ENCODE assay signal across 29 mouse cellular contexts in genomic region chr15:10864004-10864775, GRCm38 (mm10).
DNase-seq lines count a peak whose midpoint lies in the region; ATAC-seq and TF ChIP-seq lines count a peak whose summit lies in the region.
"Had no signal": no experiment of that assay in that cellular context is flagged by ENCODE, and none has a peak within 500 bp of the region (broad histone marks: within the 10 kb centered on the region; RNA-seq: fewer than 3 reads in every experiment).

No protein-coding gene starts in this region.

- H3ac ChIP-seq in C2C12 (ENCODE audit: control insufficient read depth, insufficient read length, low read depth), result no peak overlapping the region

- CTCF ChIA-PET in Patski (lab: Charles Lee), result interaction anchor here (0.8 to 1.8 kb wide), 4 partner anchors 9 to 36 kb away, joined by 3 to 4 read pairs (median 3); no protein-coding TSS in a partner anchor

- H3K4me2 ChIP-seq in lung, embryonic 16.5 days (ENCODE audit: low read depth, low read length), result no peak overlapping the region
- H3K4me2 ChIP-seq in limb, embryonic 14.5 days (replicated peaks; ENCODE audit: low read depth, low read length, severe bottlenecking), result no peak overlapping the region
- H3K4me2 ChIP-seq: embryonic facial prominence, embryonic 15.5 days; forebrain, embryonic 13.5 days; heart, embryonic 11.5 days; hindbrain, embryonic 12.5 days; intestine, embryonic 15.5 days; liver, embryonic 15.5 days; midbrain, embryonic 12.5 days; stomach, embryonic 15.5 days had no signal

- TF ChIP-seq CTCF in C2C12 (IDR thresholded peaks at IDR 0.05; ENCODE audit: control insufficient read depth, insufficient read depth, insufficient read length) (no peak), Patski (IDR thresholded peaks at IDR 0.05) (no peak)

- 60% methylated on average over 7 of the region's 7 CpGs for WGBS in lung, embryonic 16.5 days
- 56% methylated on average over 7 of the region's 7 CpGs for WGBS in limb, embryonic 14.5 days

- H3K27me3 ChIP-seq in lung, embryonic 16.5 days (ENCODE audit: control insufficient read depth, insufficient read depth, low read depth, low read length), result no peaks in the 10 kb centered on the region
- H3K27me3 ChIP-seq in C2C12 (ENCODE audit: control insufficient read depth, insufficient read depth, insufficient read length) (no peaks in the 10 kb centered on the region), Patski (no peaks in the 10 kb centered on the region)
- no peaks in the 10 kb centered on the region for H3K27me3 ChIP-seq in limb, embryonic 14.5 days (ENCODE audit: control insufficient read depth, insufficient read depth, low read length)
- H3K27me3 ChIP-seq: embryonic facial prominence, embryonic 15.5 days; forebrain, embryonic 13.5 days; hindbrain, embryonic 12.5 days; intestine, embryonic 15.5 days; liver, embryonic 15.5 days; midbrain, embryonic 12.5 days; stomach, embryonic 15.5 days had no signal

- peak overlapping the region; percentile 42; the same call in 1 of the 2 replicates for H3K27ac ChIP-seq in lung, embryonic 16.5 days (ENCODE audit: low read length)
- H3K27ac ChIP-seq in limb, embryonic 14.5 days (replicated peaks; ENCODE audit: low read depth, low read length), result peak overlapping the region; percentile 50; the same call in 1 of the 2 replicates
- H3K27ac ChIP-seq: embryonic facial prominence, embryonic 15.5 days; forebrain, embryonic 13.5 days; hindbrain, embryonic 12.5 days; hindbrain, postnatal 0 days; intestine, embryonic 15.5 days; left cerebral cortex, adult 2 months; liver, embryonic 15.5 days; midbrain, embryonic 12.5 days; stomach, embryonic 15.5 days had no signal

- POLR2A ChIA-PET in Patski (lab: Charles Lee), result no interaction called here

- no peaks in the 10 kb centered on the region for H3K36me3 ChIP-seq in lung, embryonic 16.5 days (ENCODE audit: control insufficient read depth, insufficient read depth, low read length)
- H3K36me3 ChIP-seq in C2C12 (ENCODE audit: control insufficient read depth, insufficient read depth), result no peaks in the 10 kb centered on the region
- no peaks in the 10 kb centered on the region for H3K36me3 ChIP-seq in limb, embryonic 14.5 days (ENCODE audit: control insufficient read depth, insufficient read depth, low read length)
- H3K36me3 ChIP-seq: embryonic facial prominence, embryonic 15.5 days; hindbrain, embryonic 12.5 days; intestine, embryonic 15.5 days; liver, embryonic 15.5 days; midbrain, embryonic 12.5 days; stomach, embryonic 15.5 days had no signal

- no peak overlapping the region for H3K9ac ChIP-seq in lung, embryonic 16.5 days (ENCODE audit: low read length)
- H3K9ac ChIP-seq in limb, embryonic 14.5 days (ENCODE audit: low read depth, low read length, severe bottlenecking), result no peak overlapping the region
- H3K9ac ChIP-seq: embryonic facial prominence, embryonic 15.5 days; forebrain, embryonic 13.5 days; hindbrain, embryonic 12.5 days; intestine, embryonic 15.5 days; liver, embryonic 15.5 days; midbrain, embryonic 12.5 days; stomach, embryonic 15.5 days had no signal

- peaks cover 23% of the 10 kb centered on the region for H3K4me1 ChIP-seq in lung, embryonic 16.5 days (replicated peaks; ENCODE audit: control insufficient read depth, insufficient read depth, low read length)
- peaks cover 25% of the 10 kb centered on the region for H3K4me1 ChIP-seq in limb, embryonic 14.5 days (ENCODE audit: control insufficient read depth, insufficient read depth, low read length)
- H3K4me1 ChIP-seq: forebrain, embryonic 13.5 days; intestine, embryonic 15.5 days; midbrain, embryonic 12.5 days; stomach, embryonic 15.5 days had no signal

- in situ Hi-C loops in Patski (cut with MboI; ENCODE audit: low pct_unique_long_range_greater_than_20kb), result no loop called here

- no peaks in the 10 kb centered on the region for H3K79me3 ChIP-seq in C2C12 (ENCODE audit: low read depth)

- DNase-seq in lung, adult 18-20 months, result no peak
- DNase-seq in Patski (ENCODE audit: low read depth, low spot score), result peak; percentile 17
- peak; percentile 82 for DNase-seq in limb, embryonic 14.5 days (ENCODE audit: low spot score)
- no peak for DNase-seq in thymus, postnatal 36 days
- DNase-seq in cerebellum, postnatal 25 days, result no peak
- no peak for DNase-seq in heart, adult 11 months
- DNase-seq: adrenal gland, adult 8-10 months; cerebellum, adult 11 months; cerebellum, adult 9-10 months; gastrocnemius, postnatal 25 days; heart, postnatal 36 days; kidney, adult 8-10 months; kidney, postnatal 14 days; retina, postnatal 1 day; right cerebral cortex, postnatal 14 days had no signal

- TF ChIP-seq POLR2A in limb, embryonic 14.5 days (IDR thresholded peaks at IDR 0.05; ENCODE audit: borderline replicate concordance, extremely low read depth, insufficient read depth, insufficient read length), result no peak

- no peaks in the 10 kb centered on the region for H3K9me3 ChIP-seq in lung, embryonic 16.5 days (ENCODE audit: control insufficient read depth, low read length)
- H3K9me3 ChIP-seq in limb, embryonic 14.5 days (ENCODE audit: control insufficient read depth, low read length), result no peaks in the 10 kb centered on the region
- H3K9me3 ChIP-seq: embryonic facial prominence, embryonic 15.5 days; forebrain, embryonic 13.5 days; hindbrain, embryonic 12.5 days; intestine, embryonic 15.5 days; liver, embryonic 15.5 days; megakaryocyte, embryonic 14.5 days; midbrain, embryonic 12.5 days; stomach, embryonic 15.5 days had no signal

- H3K79me2 ChIP-seq in C2C12 (ENCODE audit: control insufficient read depth, insufficient read depth), result no peaks in the 10 kb centered on the region

- ATAC-seq in lung, embryonic 16.5 days (ENCODE audit: low read depth), result no peak
- ATAC-seq in Patski, result peak; percentile 62
- ATAC-seq in limb, embryonic 14.5 days (ENCODE audit: low FRiP score, low read depth), result peak; percentile 54
- ATAC-seq: activated CD4-positive, CD25-positive, alpha-beta regulatory T cell, adult 4 months; forebrain, embryonic 13.5 days; hindbrain, postnatal 0 days; intestine, embryonic 15.5 days had no signal

- no peak overlapping the region for H3K4me3 ChIP-seq in lung, embryonic 16.5 days (ENCODE audit: low read length)
- no peak overlapping the region for H3K4me3 ChIP-seq in C2C12 (ENCODE audit: insufficient read depth, poor library complexity, severe bottlenecking)
- no peak overlapping the region for H3K4me3 ChIP-seq in limb, embryonic 14.5 days (replicated peaks; ENCODE audit: low read length)
- H3K4me3 ChIP-seq: embryonic facial prominence, embryonic 15.5 days; forebrain, embryonic 13.5 days; hindbrain, embryonic 12.5 days; intestine, embryonic 15.5 days; left cerebral cortex, adult 2 months; liver, embryonic 15.5 days; megakaryocyte, embryonic 14.5 days; midbrain, embryonic 12.5 days; stomach, embryonic 15.5 days had no signal

TF ChIP-seq in C2C12, 6 proteins besides CTCF, POLR2A, EP300 and RAD21:
- TF ChIP-seq MYOG (IDR thresholded peaks at IDR 0.05; ENCODE audit: control insufficient read depth, extremely low read depth, insufficient read length) (no peak), CEBPB (IDR thresholded peaks at IDR 0.05; ENCODE audit: low read depth) (no peak), MAX (IDR thresholded peaks at IDR 0.05) (no peak), USF1 (IDR thresholded peaks at IDR 0.05; ENCODE audit: low read depth) (peak; percentile 36), MYOD1 (IDR thresholded peaks at IDR 0.05; ENCODE audit: control insufficient read depth, insufficient read length, low read depth) (peak; percentile 27), FOSL1 (IDR thresholded peaks at IDR 0.05; ENCODE audit: insufficient read depth, low read length, poor library complexity, severe bottlenecking) (no peak)

Comparison
In these comparisons a context has a peak if more than half of its experiments do, and no peak if none do; other contexts are left out.
1. DNase-seq: peak in Patski (single experiment) and limb, embryonic 14.5 days (single experiment); none in lung, adult 18-20 months (0 of 2), thymus, postnatal 36 days (0 of 2), cerebellum, postnatal 25 days (0 of 2) and heart, adult 11 months (single experiment).